Mouse (Mus musculus) liver, embryonic 14.5 days (tissue): ENCODE measurements around the gene Cacna1c. TPM values are rescaled to one million over a fixed set of nuclear protein-coding genes. Genes with fewer than 3 reads are reported as not detected.
A peak's percentile ranks its signal among the peaks of the same experiment; 100 is the strongest.

ENCODE experiments used
- ATAC-seq: fragments of 200-750 bp; cut with Nextera tagmentation; 2 replicates; pipeline ENCODE4 v1.8.0; 2017; ENCODE audit warnings: moderate number of reproducible peaks, mild to moderate bottlenecking, moderate library complexity; ENCODE audit not compliant: insufficient read depth
- DNase-seq, 3 experiments: peaks; one replicate each; pipeline ENCODE4 v3.0.0-alpha.2; 2012 to 2013; ENCODE audit warnings: low read depth in 3 of 3, low spot score in 3 of 3
- H3K27ac ChIP-seq: fragments of 300-500 bp; sonication (generic); 2 replicates; pipeline ENCODE4 v1.5.1; 2014; ENCODE audit warnings: moderate library complexity, mild to moderate bottlenecking, control low read depth, inconsistent platforms
- H3K27me3 ChIP-seq: fragments of 300-500 bp; sonication (generic); 2 replicates; pipeline ENCODE4 v1.6.1; 2014; ENCODE audit warnings: mild to moderate bottlenecking, low read length, moderate library complexity; ENCODE audit not compliant: control insufficient read depth, insufficient read depth
- H3K36me3 ChIP-seq: fragments of 300-500 bp; sonication (generic); replicated peaks from 2 replicates; pipeline ENCODE4 v1.6.1; 2014; ENCODE audit warnings: low read depth; ENCODE audit not compliant: control insufficient read depth, insufficient read depth
- H3K4me1 ChIP-seq, 2 experiments: fragments of 200-500 bp in 1 of 2; fragments of 300-500 bp in 1 of 2; sonication (generic) in 1 of 2; replicated peaks; 2 replicates each; pipeline ENCODE4 v1.6.1; 2012 to 2014; ENCODE audit warnings: antibody characterized with exemption in 1 of 2, inconsistent platforms in 1 of 2, low read length in 1 of 2; ENCODE audit not compliant: control insufficient read depth in 2 of 2, insufficient read depth in 2 of 2
- H3K4me2 ChIP-seq: fragments of 300-500 bp; sonication (generic); 2 replicates; pipeline ENCODE4 v1.6.1; 2014; ENCODE audit warnings: low read depth, mild to moderate bottlenecking, control low read depth, moderate library complexity
- H3K4me3 ChIP-seq, 2 experiments: fragments of 200-500 bp in 1 of 2; fragments of 300-500 bp in 1 of 2; sonication (generic) in 1 of 2; 2 replicates each; pipeline ENCODE4 v1.5.1; 2012 to 2014; ENCODE audit warnings: low read depth in 2 of 2, low read length in 2 of 2, mild to moderate bottlenecking in 2 of 2, control low read depth in 1 of 2, inconsistent platforms in 1 of 2, moderate library complexity in 1 of 2; ENCODE audit not compliant: insufficient read depth in 1 of 2
- H3K9ac ChIP-seq: fragments of 300-500 bp; sonication (generic); replicated peaks from 2 replicates; pipeline ENCODE4 v1.6.1; 2014; ENCODE audit warnings: mild to moderate bottlenecking, control low read depth, moderate library complexity
- H3K9me3 ChIP-seq: fragments of 300-500 bp; sonication (generic); 2 replicates; pipeline ENCODE4 v1.6.1; 2016; ENCODE audit warnings: low read length, mixed read lengths; ENCODE audit not compliant: control insufficient read depth
- CTCF ChIP-seq: IDR thresholded peaks from 2 replicates; pipeline ENCODE4 v1.5.1; 2016; ENCODE audit warnings: antibody characterized with exemption, low read depth, control low read depth
- EP300 ChIP-seq: IDR thresholded peaks from 2 replicates; pipeline ENCODE4 v1.6.1; 2016; ENCODE audit warnings: antibody characterized with exemption, low read depth
- WGBS: fragments of 180-500 bp; shearing (Covaris S2); extraction: QIAGEN DNeasy Blood & Tissue Kit; methylation state at CpG from one replicate; pipeline ENCODE4 v1.1.7; 2014; ENCODE audit not compliant: insufficient replicate concordance; 5-methylcytosine and 5-hydroxymethylcytosine counted together
- polyA plus RNA-seq, 2 experiments: library from polyadenylated mRNA; depleted of rRNA in 1 of 2; stranded (reverse) in 1 of 2; unstranded in 1 of 2; fragments of >200 nt; fragmentation: Nextera tagmentation in 1 of 2; extraction: Ambion mirVana in 1 of 2; gene quantifications; 2 replicates each; pipeline versions ENCODE4 v1.2.1 to v1.2.3; 2012 to 2014

The Cacna1c gene
- polyA plus RNA-seq, 2 experiments: 0.20 to 0.32 TPM

DNA sequence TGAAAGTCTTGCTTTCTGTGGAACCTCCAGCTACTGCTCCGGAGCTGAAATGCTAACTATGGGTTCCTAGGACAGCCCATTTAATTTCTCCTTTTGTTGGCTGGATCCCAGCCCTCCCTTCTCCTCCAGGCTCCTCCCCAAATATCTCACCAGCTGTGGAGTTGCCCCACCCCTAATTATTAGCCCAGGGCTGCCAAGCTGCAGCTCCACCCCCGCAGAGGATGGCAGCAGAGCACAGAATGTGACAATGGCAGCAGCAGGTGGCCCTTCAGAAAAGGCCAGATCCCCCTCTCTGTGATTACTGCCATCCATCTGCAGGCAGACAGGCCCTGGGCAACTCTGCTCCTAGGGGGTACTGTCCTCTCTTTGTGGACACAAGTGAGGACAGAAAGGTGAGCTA is 350.4 kb downstream of the Cacna1c start:
- no peak overlapping the region for H3K4me2 ChIP-seq
- TF ChIP-seq CTCF (peak; percentile 17; the same call in 1 of the 2 replicates), EP300 (no peak)
- H3K27me3 ChIP-seq: no peaks in the 10 kb centered on the region
- no peaks in the 10 kb centered on the region for H3K9me3 ChIP-seq
- 27% methylated on average over 2 of the region's 2 CpGs for WGBS
- H3K27ac ChIP-seq: no peak overlapping the region
- no peak overlapping the region for H3K4me3 ChIP-seq
- no peak overlapping the region for H3K9ac ChIP-seq
- H3K36me3 ChIP-seq: no peaks in the 10 kb centered on the region
- ATAC-seq (peak; percentile 67; the same call in 1 of the 2 replicates), DNase-seq (peak in 1 of 3 experiments; percentile 37)
- H3K4me1 ChIP-seq: peaks cover 4 to 17% of the 10 kb centered on the region in 2 experiments

DNA sequence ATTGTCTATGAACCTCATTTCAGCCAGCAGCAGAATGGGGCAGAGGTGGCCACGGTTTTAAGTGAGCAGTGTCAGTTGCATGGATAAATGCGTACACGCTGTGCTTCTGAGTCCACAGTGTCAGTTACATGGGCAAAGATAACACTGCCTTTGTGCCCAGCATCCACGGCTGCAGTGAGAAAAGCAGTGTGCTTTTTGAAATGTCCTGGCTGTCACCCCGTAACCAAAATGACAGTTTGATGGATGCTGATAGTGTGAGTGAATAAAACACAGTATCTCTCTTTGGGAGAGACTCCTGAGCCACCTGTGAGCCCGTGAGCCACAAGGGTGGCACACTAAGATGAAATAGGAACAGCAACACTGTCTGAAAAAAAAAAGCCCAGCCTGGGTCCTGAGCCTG is 351.0 kb downstream of the Cacna1c start:
- WGBS: 41% methylated on average over 6 of the region's 6 CpGs
- no peaks in the 10 kb centered on the region for H3K27me3 ChIP-seq
- no peak overlapping the region for H3K27ac ChIP-seq
- DNase-seq (no peak), ATAC-seq (no peak)
- no peaks in the 10 kb centered on the region for H3K9me3 ChIP-seq
- no peak overlapping the region for H3K4me2 ChIP-seq
- H3K9ac ChIP-seq: no peak overlapping the region
- TF ChIP-seq EP300: no peak
- no peak for TF ChIP-seq CTCF
- H3K36me3 ChIP-seq: no peaks in the 10 kb centered on the region
- peaks cover 4 to 17% of the 10 kb centered on the region in 2 experiments for H3K4me1 ChIP-seq
- H3K4me3 ChIP-seq: no peak overlapping the region

DNA sequence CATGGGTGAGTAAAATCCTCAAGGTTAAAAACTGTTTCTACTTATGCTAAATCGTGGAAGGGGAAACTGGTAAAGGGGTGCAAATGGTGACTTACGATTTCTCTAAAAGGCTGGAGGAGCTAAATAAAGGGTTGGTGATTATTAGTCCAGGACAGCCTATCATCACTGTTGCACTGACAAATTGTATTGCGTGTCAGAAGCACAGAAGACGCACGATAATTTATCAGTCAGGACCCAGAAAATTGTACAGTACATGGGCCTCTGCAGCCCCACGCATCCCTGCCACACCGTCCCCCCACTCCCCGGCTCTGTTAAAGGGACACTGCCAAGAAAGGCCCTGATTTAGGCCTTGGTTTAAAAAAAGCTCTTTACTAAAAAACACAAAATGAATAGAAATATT is 352.7 kb downstream of the Cacna1c start:
- no peak overlapping the region for H3K4me3 ChIP-seq
- no peak overlapping the region for H3K4me2 ChIP-seq
- no peak for TF ChIP-seq CTCF
- peak; percentile 60 for TF ChIP-seq EP300
- no peak overlapping the region for H3K27ac ChIP-seq
- peak; percentile 50; the same call in 1 of the 2 replicates for ATAC-seq
- H3K9ac ChIP-seq: no peak overlapping the region
- H3K27me3 ChIP-seq: no peaks in the 10 kb centered on the region
- no peaks in the 10 kb centered on the region for H3K36me3 ChIP-seq
- H3K9me3 ChIP-seq: no peaks in the 10 kb centered on the region
- WGBS: 31% methylated on average over 8 of the region's 8 CpGs
- DNase-seq: no peak
- peaks cover 13 to 33% of the 10 kb centered on the region in 2 experiments for H3K4me1 ChIP-seq

DNA sequence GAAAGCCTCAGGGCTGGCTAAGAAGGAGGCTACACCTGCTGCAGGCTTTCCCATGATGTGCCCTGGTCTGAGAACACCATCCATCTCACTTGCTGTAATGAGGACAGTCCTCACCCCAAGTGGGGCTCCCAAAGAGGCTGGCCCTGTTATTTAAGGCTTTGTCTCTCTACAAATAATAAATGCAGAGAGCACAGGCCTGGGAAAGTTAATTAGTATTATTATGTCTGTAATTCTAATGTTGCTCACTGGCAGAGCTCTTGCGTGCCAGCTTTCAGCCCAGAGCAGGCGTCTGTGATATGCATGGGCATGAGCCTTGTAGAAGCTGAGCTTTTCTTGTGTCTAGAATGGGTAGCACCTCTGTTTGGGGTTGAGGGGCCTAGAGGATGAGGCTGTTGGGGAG is 354.3 kb downstream of the Cacna1c start:
- no peak overlapping the region for H3K4me2 ChIP-seq
- 87% methylated on average over 2 of the region's 2 CpGs for WGBS

DNA sequence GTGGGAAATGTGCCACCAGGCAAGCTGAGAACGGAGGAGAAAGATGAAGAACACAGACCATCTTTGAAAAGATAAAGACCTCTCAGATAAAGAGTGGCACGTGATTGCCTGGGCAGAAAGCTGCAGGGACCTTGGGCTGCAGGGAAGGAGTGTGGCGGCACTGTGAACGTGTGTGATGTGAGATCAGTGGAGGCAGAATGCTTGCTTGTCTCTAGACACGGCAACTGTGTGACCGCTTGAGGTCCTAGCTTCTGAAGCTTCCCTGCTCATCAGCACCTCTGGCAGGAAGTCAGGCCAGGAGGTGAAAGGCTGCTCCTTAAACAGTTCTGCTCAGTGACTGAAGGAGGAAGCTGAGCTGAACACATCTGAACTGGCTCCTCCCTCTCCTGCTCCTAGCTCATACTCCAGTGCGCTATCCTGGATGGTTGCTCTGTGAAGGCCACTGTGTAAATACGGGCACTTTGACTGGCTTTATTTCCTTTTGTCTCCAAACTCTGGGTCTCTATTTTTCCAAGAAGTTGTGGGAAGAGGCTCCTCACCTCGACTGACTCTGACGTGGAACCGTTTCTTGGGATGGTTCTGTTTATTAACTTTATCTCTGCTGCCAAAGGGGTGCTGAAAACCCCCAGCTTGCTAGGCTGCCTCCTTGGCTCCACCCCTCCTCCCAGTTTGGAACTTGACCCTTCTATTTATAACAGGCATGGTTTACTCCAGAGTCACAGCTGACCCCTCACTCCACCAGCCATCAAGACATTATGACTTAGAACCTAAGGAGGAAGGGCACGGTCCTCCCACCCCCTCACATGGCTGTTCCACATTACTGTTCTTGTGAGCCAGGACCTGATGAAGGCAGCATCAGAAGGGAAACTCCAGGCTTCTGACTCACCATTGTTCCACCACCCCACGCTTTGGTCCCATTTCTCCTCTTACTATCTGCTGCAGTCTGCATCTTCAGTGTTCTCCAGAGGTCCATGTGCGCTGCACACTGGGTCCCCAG is 357.0 kb downstream of the Cacna1c start:
- TF ChIP-seq CTCF (no peak), EP300 (no peak)
- H3K36me3 ChIP-seq: no peaks in the 10 kb centered on the region
- ATAC-seq: peak; percentile 76
- no peak overlapping the region for H3K27ac ChIP-seq
- H3K4me3 ChIP-seq: no peak overlapping the region
- peak in 1 of 3 experiments; percentile 38 for DNase-seq
- no peak overlapping the region for H3K9ac ChIP-seq
- H3K4me1 ChIP-seq: peaks cover 18 to 34% of the 10 kb centered on the region in 2 experiments
- WGBS: 20% methylated on average over 14 of the region's 14 CpGs
- H3K9me3 ChIP-seq: no peaks in the 10 kb centered on the region
- H3K27me3 ChIP-seq: no peaks in the 10 kb centered on the region
- H3K4me2 ChIP-seq: peak overlapping the region; percentile 14; the same call in 1 of the 2 replicates

More for the DNA sequence above, 354.3 kb downstream of the Cacna1c start:
- TF ChIP-seq CTCF (no peak), EP300 (no peak)
- no peaks in the 10 kb centered on the region for H3K9me3 ChIP-seq
- no peaks in the 10 kb centered on the region for H3K36me3 ChIP-seq
- no peak overlapping the region for H3K27ac ChIP-seq
- DNase-seq (no peak), ATAC-seq (no peak)
- H3K9ac ChIP-seq: no peak overlapping the region
- H3K4me1 ChIP-seq: peaks cover 20 to 40% of the 10 kb centered on the region in 2 experiments
- no peak overlapping the region for H3K4me3 ChIP-seq
- H3K27me3 ChIP-seq: no peaks in the 10 kb centered on the region
